Mouse (Mus musculus) gastrocnemius, adult 8-10 months (tissue): ENCODE measurements around the gene Efcab10. TPM values are rescaled to one million over a fixed set of nuclear protein-coding genes. Genes with fewer than 3 reads are reported as not detected.

ENCODE experiments used
- DNase-seq, 2 experiments: peaks; one replicate each; pipeline ENCODE4 v3.0.0; 2022; ENCODE audit warnings: low spot score in 2 of 2
- total RNA-seq, 4 experiments: library from RNA; stranded (reverse); gene quantifications; 2 replicates each; pipeline ENCODE4 v1.2.4; 2022

Efcab10 gene
- total RNA-seq, 4 experiments from 2014 or later = not detected

- DNase-seq = no peak
These were observed 32.6 kb downstream of the Efcab10 start for GRCm38 (mm10) chr12:33427293-33427692.

DNA sequence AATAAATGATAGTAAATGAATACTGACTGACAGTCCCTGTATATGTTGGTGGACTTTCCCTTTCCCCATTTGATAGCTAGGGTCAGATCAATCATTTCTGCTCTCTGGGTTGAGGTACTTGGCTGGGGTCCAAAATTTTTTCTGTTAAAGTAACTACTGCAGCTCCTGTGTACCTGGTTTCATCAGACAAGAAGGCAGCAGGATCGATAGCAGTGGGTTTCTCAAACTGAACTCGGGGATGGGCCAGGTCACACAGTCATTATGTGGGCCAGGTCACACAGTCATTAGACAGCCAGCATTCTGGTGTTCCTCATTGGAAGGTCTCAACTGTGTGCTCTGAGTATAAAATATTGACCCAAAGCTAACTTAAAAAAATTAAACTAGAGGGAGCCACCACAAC is 33.1 kb downstream of the Efcab10 start:
- no peak for DNase-seq

DNA sequence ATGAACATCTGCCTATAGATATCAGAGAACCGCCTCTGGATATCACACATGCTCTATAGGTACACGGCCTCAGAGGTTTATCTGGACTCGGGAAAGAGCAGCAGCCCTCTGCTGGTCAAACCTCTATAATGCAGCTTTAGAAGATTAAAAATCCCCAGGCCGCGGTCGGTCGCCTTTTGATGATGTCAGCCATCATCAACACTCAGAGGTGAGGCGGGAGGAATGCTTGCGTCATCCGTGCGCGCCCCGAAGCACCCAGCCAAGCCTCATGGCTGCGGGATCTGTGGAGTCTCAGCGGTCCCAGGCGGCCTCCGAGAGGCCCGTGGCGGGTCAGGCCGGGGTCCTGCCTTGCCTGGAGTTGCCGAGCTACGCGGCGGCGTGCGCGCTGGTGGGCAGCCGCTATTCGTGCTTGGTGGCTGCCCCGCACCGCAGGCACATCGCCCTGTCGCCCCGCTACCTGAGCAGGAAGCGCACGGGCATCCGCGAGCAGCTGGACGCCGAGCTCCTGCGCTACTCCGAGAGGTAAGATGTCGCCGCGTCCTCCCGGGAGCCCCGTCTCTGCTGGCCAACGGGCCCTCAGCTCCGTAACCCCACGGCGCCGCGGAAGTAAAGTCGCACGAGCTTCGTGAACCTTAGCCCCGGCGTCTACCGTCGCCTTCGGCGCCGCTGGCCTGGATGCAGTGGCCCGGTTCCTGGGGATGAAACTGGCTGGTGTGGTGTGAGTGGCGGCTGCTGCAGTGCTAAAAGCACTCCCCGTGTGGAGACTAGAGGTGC is 34.9 kb downstream of the Efcab10 start, which contains the start of gene Twistnb:
Gene Twistnb, plus strand, starts transcription at position 249 of the 774 bp plus-strand sequence.
- peak; percentile 92 to 94 for DNase-seq

DNA sequence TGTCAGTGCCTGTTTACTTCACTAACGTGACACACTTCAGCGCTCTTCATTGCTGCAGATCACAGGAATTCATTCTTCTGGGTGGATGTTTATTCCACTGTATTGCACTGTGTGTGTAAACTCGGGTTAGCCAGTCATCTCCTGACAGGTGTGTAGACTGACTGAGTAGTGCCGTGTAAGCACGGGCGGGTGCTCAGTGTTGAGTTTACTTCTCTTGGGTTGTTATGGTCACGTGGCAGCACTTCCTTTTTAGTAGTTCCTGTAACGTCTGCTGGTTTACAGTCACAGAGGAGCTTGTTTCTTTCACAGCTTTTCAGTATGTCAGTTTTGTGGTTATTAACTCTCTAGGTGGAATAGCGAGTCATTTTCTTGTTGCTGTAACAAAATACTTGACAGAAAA is 39.2 kb downstream of the Efcab10 start:
- no peak for DNase-seq

- no peak for DNase-seq
These were observed 40.1 kb downstream of the Efcab10 start for GRCm38 (mm10) chr12:33434758-33435157.

Other genes with a start within 250 kb of the Efcab10 start
- gene Atxn7l1, start 247.2 kb upstream of the Efcab10 start, total RNA-seq = 10 to 100 TPM; 13.4 to 18.9 (median 15.7) TPM
- gene Twistnb, start 34.8 kb downstream of the Efcab10 start, total RNA-seq = 10 to 100 TPM; 10.1 to 12.2 (median 11.0) TPM